Mouse (Mus musculus) spleen, postnatal 10 days (tissue): ENCODE results near the gene Tyw5.

Experiments
- DNase-seq, 2 experiments: peaks; one replicate each; pipeline ENCODE4 v3.0.0; 2021 to 2022; ENCODE audit warnings: low spot score in 2 of 2

Tyw5 gene

DNA sequence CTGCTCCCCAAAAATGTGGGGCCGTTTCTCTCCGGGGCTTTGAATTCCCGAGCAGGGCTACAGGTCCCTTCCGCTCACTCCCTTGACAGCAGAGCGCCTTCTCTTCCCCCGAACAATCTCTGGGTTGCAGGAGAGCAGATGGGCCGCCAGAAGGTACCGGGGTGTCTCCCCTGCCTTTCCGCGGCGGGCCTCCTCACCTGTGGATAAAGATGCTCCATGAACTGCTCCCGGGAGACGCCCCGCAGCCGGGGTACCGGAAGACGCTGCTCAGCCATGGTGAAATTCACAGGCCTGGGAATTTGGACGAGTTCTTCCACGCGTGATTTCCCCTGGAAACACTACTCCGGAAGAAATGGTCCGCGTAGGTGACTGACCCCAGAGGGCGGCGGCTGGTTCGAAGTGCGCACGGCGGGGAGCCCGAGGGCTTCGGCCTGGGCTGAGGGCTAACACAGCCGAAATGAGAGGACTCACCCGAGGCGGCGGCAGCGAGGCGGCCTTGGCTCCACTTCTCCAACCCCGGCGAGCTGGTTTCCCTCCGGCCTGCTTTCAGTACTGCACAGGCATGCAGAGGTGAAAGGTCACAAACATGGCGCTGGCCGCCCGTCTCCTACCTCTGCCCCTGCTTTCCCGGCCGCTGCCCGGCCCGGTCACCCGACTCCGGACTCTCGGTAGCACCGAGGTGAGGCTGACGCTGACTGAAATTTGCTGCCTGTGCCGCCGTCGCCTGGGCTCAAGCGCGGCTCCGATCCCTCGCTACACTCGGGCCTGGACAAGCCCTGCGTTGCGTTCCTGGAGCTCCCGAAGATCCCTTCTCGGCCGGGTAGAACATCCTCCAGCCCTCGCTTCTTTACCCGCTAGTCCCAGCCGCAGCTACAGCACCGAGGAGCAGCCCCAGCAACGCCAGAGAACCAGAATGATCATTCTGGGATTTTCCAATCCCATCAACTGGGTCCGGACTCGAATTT is at the start of gene Tyw5, which contains the start of gene Maip1:
Tyw5 (minus strand) TSS at position 915 of the 965 bp plus-strand sequence.
Maip1 (plus strand) TSS at position 142 of the 965 bp plus-strand sequence.
- peak; percentile 83 for DNase-seq

DNA sequence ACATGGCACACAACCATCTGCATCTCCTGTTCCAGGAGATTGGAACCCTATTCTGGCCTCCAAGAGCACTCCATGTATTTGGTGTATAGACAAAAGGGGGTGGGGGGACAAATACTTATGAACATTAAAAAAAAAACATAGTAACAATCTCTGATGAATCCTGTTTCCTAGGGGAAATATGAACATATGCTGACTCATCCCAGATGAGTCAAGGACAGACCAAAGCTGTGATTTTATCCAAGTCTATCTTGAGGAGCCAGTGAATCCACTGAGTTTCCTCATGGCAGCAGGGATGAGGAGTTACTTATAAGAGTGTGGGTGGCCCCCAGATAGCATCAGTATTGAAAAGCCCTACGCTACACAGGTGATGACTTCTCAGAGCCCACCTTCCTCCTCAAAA is 43.3 kb upstream of the Tyw5 start:
- DNase-seq = no peak

DNA sequence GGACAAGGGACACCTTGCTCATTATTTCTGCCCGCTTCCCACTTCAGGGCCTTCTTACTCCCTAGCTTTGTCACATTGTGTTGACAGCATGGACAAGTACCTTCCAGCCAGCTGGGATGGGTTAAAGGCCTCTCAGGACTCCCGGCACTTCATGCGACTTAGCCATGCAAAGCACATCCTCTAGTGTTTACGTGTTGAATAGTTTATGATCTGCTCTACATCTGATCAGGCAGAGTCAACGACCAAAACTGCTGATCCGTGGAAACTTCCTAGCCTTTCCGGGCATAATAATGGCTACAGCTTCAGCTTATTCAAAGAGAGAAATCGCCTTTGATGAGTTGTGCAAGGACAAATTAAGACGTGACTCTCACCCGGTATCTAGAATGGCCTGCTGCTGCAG is 38.8 kb upstream of the Tyw5 start:
- no peak for DNase-seq

- DNase-seq = no peak
Observed at GRCm38 (mm10) chr1:57440771-57441170, 33.9 kb upstream of the Tyw5 start.

- DNase-seq = no peak
Observed at GRCm38 (mm10) chr1:57439026-57439425, 32.1 kb upstream of the Tyw5 start.

DNA sequence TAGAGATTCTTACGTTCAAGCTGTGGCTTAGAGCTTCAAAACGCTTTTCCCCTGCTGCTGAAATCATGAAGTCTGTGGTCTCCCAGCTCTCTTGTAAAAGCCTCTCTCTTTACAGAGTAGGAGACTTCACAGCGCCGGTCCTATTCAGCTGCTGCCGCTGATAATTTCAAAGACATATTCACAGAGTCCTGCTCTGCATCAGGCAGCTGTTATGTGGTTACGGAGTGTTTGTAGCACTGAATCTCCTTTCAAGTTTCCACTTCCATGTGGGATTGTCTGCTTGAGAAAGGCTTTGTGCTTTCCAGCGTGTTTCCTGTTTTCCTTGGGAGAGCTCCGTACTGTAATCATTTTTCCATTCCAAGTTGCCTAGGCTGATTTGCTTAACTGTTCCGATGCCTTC is 30.1 kb upstream of the Tyw5 start:
- no peak for DNase-seq

DNA sequence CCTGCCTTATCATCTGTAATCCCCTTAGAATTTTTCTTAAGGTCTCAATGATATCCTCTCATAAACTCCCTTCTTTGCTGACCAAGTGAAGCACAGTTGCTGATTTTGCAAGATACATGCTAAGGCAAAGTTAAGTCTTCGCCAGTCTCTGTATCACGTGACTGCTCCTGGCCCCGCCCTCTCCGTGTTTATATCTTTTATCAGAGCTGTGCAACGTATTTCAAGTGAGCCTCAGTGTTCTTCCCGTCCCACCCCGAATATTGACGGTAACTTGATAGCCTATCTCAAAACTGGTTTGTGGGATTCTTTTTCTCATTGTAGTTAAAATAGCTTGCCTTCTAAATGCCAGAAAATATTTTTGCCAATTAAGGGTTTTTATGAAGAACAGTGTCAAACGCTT is 29.5 kb upstream of the Tyw5 start:
- peak in 1 of 2 experiments; percentile 52 for DNase-seq

DNA sequence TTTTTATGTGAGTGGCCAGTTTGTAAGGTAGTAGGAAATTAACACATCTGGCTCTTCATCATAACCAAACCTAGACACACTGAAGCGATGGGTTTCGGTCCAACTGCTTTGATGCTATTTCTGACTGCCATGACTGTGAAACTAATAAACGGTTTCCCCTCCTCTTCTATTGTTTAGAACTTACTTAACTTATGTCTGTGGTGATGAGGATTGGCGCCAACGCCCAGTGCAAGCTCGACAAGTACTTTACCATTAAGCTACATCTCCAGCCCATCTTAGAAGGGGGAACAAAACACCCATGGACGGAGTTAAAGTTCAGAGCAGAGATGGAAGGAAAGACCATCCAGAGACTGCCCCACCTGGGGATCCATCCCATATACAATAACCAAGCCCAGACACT is 26.2 kb upstream of the Tyw5 start:
- DNase-seq = no peak

- DNase-seq = no peak
Observed at GRCm38 (mm10) chr1:57429786-57430483, 23.0 kb upstream of the Tyw5 start.

DNA sequence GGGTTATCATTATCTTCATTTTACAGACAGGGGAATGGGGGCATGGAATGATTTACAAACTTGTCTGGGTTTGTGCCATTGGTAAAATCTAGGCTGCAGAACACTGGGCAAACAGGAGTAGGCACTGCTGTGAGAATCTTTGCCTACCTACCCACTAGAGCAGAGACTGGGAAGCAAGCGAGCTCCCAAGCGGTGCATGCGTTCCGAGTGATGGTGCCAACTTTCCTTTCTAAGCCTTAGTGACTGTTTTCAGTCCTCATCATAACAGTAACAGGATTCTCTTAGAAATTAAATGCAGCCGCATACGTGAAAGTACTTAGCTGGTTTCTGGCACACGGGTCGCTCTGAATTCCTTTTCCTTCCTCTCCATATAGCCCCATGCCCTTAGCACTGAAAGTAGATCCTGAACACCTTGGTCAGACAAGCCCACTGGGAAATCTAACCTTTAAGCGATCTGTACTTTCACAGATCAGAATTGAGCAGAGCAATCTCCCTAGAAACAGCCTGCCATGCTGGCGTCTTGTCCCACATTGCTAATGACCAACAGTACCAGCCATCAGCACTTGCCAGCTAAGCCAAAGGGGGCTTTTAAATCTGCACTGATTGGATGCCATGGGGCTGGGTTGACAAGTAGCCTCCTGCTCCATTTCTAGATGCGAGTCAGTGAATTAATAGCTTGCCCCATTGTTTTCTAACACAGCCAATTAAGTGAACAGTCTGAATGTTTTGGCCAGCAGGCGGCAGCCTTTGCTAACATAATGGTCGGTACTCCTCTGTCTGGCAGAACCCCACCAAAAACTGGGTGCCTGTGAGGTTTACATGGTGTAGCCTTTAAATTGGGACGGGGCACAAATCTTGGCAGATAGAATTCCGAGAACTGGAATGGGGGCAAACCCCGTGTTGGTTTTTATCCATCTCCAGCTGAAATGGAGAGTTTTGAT is 21.7 kb upstream of the Tyw5 start:
- peak; percentile 54 to 84 for DNase-seq

- DNase-seq = no peak
Observed at GRCm38 (mm10) chr1:57423696-57424095, 16.8 kb upstream of the Tyw5 start.

- DNase-seq = no peak
Observed at GRCm38 (mm10) chr1:57413397-57413796, 6.5 kb upstream of the Tyw5 start.

DNA sequence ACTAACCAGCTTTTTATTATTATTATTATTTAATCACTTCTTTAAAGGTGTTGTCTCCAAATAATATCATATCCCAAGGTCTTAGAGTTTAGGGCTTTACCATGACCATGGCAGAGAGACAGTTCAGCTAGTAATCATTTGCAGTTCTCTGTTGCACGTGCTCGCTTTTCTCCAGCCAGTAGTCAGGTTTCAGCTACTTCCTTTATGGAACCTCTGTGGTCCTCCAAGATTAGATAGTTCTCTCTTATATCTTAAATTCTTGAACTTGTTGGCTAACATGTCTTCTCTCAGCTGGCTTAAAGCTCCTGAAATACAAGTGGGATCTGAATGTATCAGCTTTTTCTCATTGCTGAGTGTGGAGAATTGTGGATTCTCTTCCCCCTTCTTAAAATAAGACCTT is 2.1 kb upstream of the Tyw5 start:
- no peak for DNase-seq

DNA sequence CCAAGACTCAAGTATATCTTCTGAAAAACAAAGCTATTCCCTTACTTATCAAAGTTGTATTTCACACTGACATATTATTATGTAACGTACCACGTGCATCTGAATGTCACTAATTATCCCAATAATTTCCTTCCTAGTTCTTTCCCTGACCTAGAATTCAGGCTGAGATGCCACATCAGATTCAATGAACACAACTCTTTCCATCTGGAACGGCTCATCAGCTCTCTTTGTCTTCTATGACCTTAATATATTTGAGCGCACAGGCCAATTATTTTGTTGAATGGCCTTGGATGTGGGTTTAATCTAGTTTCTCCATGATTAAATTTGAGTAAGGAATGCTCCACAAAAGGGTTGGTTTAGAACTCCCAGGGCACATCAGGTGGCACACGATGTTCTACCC is 4.8 kb downstream of the Tyw5 start:
- DNase-seq = no peak

GRCm38 (mm10) chr1:57400877-57401276 is 6.0 kb downstream of the Tyw5 start:
- DNase-seq = no peak

DNA sequence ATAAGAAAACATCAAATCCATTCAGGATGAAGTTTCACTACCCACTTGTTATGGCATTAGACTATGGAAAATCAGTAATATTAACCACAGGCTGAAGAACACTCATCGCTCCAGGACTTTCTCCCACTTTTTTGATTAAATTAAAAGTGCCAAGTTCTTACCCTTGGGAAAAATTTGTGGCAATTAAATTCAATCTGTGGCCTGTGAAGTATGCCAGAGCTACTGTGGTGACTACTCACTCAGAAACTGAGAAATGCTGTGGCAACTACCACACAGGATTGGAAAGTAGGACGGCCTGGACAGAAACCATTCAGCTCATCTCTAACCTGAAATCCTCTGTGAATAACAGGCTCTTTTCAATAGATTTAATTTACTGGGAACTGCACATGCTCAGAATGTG is 6.6 kb downstream of the Tyw5 start:
- no peak for DNase-seq

DNA sequence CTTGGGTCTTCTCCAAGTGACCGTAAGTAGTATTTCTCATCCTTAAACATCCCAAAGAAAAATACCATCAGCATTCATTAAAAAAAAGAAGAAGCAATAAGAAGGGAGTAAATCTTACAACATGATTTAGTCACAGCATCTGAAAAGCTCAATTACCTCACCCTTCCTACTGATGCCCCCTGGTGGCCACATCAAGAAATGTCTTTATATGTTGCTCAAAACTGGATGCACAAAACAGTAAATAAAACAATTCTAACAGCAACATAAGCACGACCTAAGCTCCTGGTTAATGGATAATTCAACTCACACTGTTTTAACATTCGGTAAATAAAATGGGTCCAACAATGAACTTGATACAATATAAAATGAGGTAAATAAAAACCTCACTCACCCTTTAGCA is 12.8 kb downstream of the Tyw5 start:
- peak in 1 of 2 experiments; percentile 74 for DNase-seq

DNA sequence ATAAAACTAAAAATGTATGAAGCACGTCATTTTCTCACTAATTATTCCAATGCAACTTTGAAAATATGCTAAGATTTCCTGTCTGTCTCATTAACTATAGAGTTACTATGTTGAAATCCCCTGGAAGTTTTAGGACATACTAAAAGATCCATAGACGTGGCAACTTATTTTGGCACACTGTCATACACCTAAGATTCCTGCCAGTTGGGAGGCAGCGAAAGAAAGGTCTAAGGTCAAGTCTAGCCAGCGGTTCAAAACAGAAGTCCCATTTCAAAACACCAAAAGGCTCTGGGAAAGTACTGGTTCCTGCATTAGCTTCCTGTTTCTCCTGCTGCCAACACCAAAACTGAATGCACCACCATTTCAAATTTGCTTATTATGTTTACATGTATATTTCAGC is 14.5 kb downstream of the Tyw5 start:
- DNase-seq = no peak

DNA sequence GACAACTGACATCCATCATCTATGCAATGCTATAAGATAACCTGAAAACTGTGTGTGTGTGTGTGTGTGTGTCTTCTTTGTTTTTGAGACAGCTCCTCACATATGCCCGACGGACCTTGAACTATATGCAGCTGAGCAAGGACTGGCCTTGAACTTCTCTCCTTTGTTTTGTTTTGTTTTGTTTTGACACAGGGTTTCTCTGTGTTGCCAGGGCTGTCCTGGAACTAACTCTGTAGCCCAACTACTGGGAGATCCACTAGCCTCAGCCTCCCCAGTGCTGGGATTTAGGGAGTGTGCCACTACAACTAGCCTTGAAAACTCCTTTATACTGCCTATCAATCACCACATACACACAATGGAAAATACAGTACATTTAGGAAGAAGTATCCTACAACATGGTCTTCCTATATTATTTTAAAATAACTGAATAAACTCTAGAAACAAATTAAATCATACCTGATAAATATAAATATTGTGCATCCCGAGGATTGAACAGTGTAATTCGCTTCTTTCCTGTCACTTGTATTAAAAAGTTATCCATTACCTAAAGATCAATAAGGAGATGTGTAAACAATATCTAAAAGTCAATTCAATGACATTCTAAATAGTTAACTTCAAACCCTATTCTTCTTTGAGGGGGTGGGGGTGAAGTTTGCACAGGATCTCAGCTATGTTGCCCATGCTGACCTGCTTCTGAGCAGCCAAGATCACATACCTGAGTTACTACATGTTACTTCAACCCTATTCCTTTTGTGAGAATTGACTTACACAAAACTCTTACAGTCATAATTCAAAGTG is 15.7 kb downstream of the Tyw5 start:
- no peak for DNase-seq

GRCm38 (mm10) chr1:57388402-57389155 is 18.3 kb downstream of the Tyw5 start:
- no peak for DNase-seq
